Mouse (Mus musculus): ENCODE measurements around the gene 2210011C24Rik.
A peak's percentile ranks its signal among the peaks of the same experiment; 100 is the strongest.
"Not testable (repeated sequence)": the region's sequence is repeated elsewhere in the genome, so short reads cannot be mapped to it uniquely, and the experiment has no call there.

2210011C24Rik gene

GRCm38 (mm10) chr8:83994030-83994429 lies 17.9 kb downstream of the 2210011C24Rik start:
- DNase-seq (ENCODE audit: low spot score), result no peak

GRCm38 (mm10) chr8:83992488-83992887 lies 19.5 kb downstream of the 2210011C24Rik start:
- DNase-seq (ENCODE audit: low spot score), result no peak

- DNase-seq (ENCODE audit: low spot score), result no peak
Observed at GRCm38 (mm10) chr8:83990170-83990569, 21.8 kb downstream of the 2210011C24Rik start.

- no peak for DNase-seq (ENCODE audit: low spot score)
Observed at GRCm38 (mm10) chr8:83989243-83989642, 22.7 kb downstream of the 2210011C24Rik start.

GRCm38 (mm10) chr8:83983222-83983621 lies 28.7 kb downstream of the 2210011C24Rik start:
- DNase-seq (ENCODE audit: low spot score), result not testable (repeated sequence)

GRCm38 (mm10) chr8:83982449-83982848 lies 29.5 kb downstream of the 2210011C24Rik start:
- DNase-seq (ENCODE audit: low spot score), result no peak

- no peak for DNase-seq (ENCODE audit: low spot score)
Observed at GRCm38 (mm10) chr8:83981533-83981932, 30.4 kb downstream of the 2210011C24Rik start.

GRCm38 (mm10) chr8:83980845-83981244 lies 31.1 kb downstream of the 2210011C24Rik start:
- DNase-seq (ENCODE audit: low spot score), result no peak

GRCm38 (mm10) chr8:83980250-83980649 lies 31.7 kb downstream of the 2210011C24Rik start:
- no peak for DNase-seq (ENCODE audit: low spot score)

GRCm38 (mm10) chr8:83978200-83978599 lies 33.8 kb downstream of the 2210011C24Rik start:
- DNase-seq (ENCODE audit: low spot score), result no peak

- DNase-seq (ENCODE audit: low spot score), result no peak
Observed at GRCm38 (mm10) chr8:83977646-83978045, 34.3 kb downstream of the 2210011C24Rik start.

GRCm38 (mm10) chr8:83976779-83977350 lies 35.1 kb downstream of the 2210011C24Rik start:
- no peak for DNase-seq (ENCODE audit: low spot score)

GRCm38 (mm10) chr8:83976101-83976630 lies 35.8 kb downstream of the 2210011C24Rik start:
- no peak for DNase-seq (ENCODE audit: low spot score)

- DNase-seq (ENCODE audit: low spot score), result no peak
Observed at GRCm38 (mm10) chr8:83974521-83974920, 37.5 kb downstream of the 2210011C24Rik start.

GRCm38 (mm10) chr8:83973161-83974031 lies 38.6 kb downstream of the 2210011C24Rik start:
- no peak for DNase-seq (ENCODE audit: low spot score)

- peak; percentile 99 for DNase-seq (ENCODE audit: low spot score)
Observed at GRCm38 (mm10) chr8:83972150-83973120, 39.5 kb downstream of the 2210011C24Rik start, which contains the start of gene Prkaca. Prkaca (plus strand) TSS chr8:83972993.

- DNase-seq (ENCODE audit: low spot score), result no peak
Observed at GRCm38 (mm10) chr8:83971661-83972060, 40.3 kb downstream of the 2210011C24Rik start.

GRCm38 (mm10) chr8:83971121-83971520 lies 40.9 kb downstream of the 2210011C24Rik start:
- DNase-seq (ENCODE audit: low spot score), result no peak

- DNase-seq (ENCODE audit: low spot score), result no peak
Observed at GRCm38 (mm10) chr8:83967701-83968100, 44.3 kb downstream of the 2210011C24Rik start.

GRCm38 (mm10) chr8:83964015-83964765 lies 47.8 kb downstream of the 2210011C24Rik start:
- peak; percentile 53 for DNase-seq (ENCODE audit: low spot score)

All from ovary, adult 18-20 months (tissue).